In genomic region chr14:87190685-87191084, GRCm38 (mm10) we compare ENCODE assay signal across 23 mouse cellular contexts. TPM values are rescaled to one million over a fixed set of nuclear protein-coding genes. Genes with fewer than 3 reads are reported as not detected.
DNase-seq lines count a peak whose midpoint lies in the region; ATAC-seq and TF ChIP-seq lines count a peak whose summit lies in the region.
"Had no signal": no experiment of that assay in that cellular context is flagged by ENCODE, and none has a peak within 500 bp of the region (broad histone marks: within the 10 kb centered on the region; RNA-seq: fewer than 3 reads in every experiment).

No protein-coding gene starts in this region.

- H3K9me3 ChIP-seq in lung, embryonic 14.5 days (ENCODE audit: low read depth, low read length): no peaks in the 10 kb centered on the region
- no peaks in the 10 kb centered on the region for H3K9me3 ChIP-seq in stomach, postnatal 0 days (ENCODE audit: control insufficient read depth, low read length)
- H3K9me3 ChIP-seq: embryonic facial prominence, embryonic 13.5 days; hindbrain, embryonic 12.5 days; liver, embryonic 13.5 days; midbrain, embryonic 13.5 days; stomach, embryonic 15.5 days had no signal

- H3K4me2 ChIP-seq in lung, embryonic 14.5 days: no peak overlapping the region
- no peak overlapping the region for H3K4me2 ChIP-seq in stomach, postnatal 0 days (replicated peaks; ENCODE audit: low read depth)
- H3K4me2 ChIP-seq: embryonic facial prominence, embryonic 13.5 days; hindbrain, embryonic 12.5 days; liver, embryonic 13.5 days; midbrain, embryonic 13.5 days; stomach, embryonic 15.5 days had no signal

- TF ChIP-seq EP300 in stomach, postnatal 0 days (optimal IDR thresholded peaks at IDR 0.05): no peak

- no peak overlapping the region for H3K4me3 ChIP-seq in lung, embryonic 14.5 days (ENCODE audit: low read depth, low read length)
- no peak overlapping the region for H3K4me3 ChIP-seq in stomach, postnatal 0 days (ENCODE audit: low read depth, low read length)
- H3K4me3 ChIP-seq: embryonic facial prominence, embryonic 13.5 days; heart, adult 2 months; hindbrain, embryonic 12.5 days; liver, embryonic 13.5 days; midbrain, embryonic 13.5 days; myocyte; stomach, embryonic 15.5 days had no signal

- intact Hi-C loops in heart, postnatal 25 days (cut with DNase I): no loop called here

- ATAC-seq in lung, embryonic 14.5 days (ENCODE audit: insufficient read depth): no peak
- ATAC-seq in stomach, postnatal 0 days (ENCODE audit: low FRiP score, low TSS enrichment): no peak
- ATAC-seq: forebrain, postnatal 0 days; midbrain, embryonic 13.5 days had no signal

- H3K27me3 ChIP-seq in lung, embryonic 14.5 days (ENCODE audit: insufficient read depth, low read length): no peaks in the 10 kb centered on the region
- H3K27me3 ChIP-seq in stomach, postnatal 0 days (ENCODE audit: control insufficient read depth, insufficient read depth, low read length): no peaks in the 10 kb centered on the region
- H3K27me3 ChIP-seq: CH12.LX; embryonic facial prominence, embryonic 13.5 days; hindbrain, embryonic 12.5 days; liver, embryonic 13.5 days; midbrain, embryonic 13.5 days; stomach, embryonic 15.5 days had no signal

- DNase-seq in heart, adult 11 months: peak; percentile 90
- no peak for DNase-seq in heart, postnatal 25 days (ENCODE audit: low spot score)
- peak; percentile 28 for DNase-seq in lung, embryonic 14.5 days
- no peak for DNase-seq in lung, postnatal 10 days
- DNase-seq in lung, postnatal 25 days (ENCODE audit: low spot score): peak; percentile 13
- DNase-seq in skeletal muscle tissue, adult 2 months (ENCODE audit: low read depth, low spot score): peak; percentile 10
- DNase-seq in stomach, postnatal 0 days (ENCODE audit: low spot score): no peak
- no peak for DNase-seq in spleen, postnatal 4 days (ENCODE audit: low spot score in 2 of 2)
- DNase-seq: cerebellum, adult 8-10 months; forebrain, postnatal 0 days; kidney, adult 18-20 months; left cerebral cortex, postnatal 4 days; liver, embryonic 13.5 days; spleen, adult 18-20 months; thymus, adult 2 months had no signal

- TF ChIP-seq CTCF in lung, embryonic 14.5 days (IDR thresholded peaks at IDR 0.05; ENCODE audit: low read depth): no peak
- no peak for TF ChIP-seq CTCF in stomach, postnatal 0 days (IDR thresholded peaks at IDR 0.05; ENCODE audit: low read depth)

- H3K9ac ChIP-seq in lung, embryonic 14.5 days: no peak overlapping the region
- H3K9ac ChIP-seq in stomach, postnatal 0 days (ENCODE audit: low read length): no peak overlapping the region
- H3K9ac ChIP-seq: embryonic facial prominence, embryonic 13.5 days; forebrain, postnatal 0 days; hindbrain, embryonic 12.5 days; liver, embryonic 13.5 days; midbrain, embryonic 13.5 days; stomach, embryonic 15.5 days had no signal

- 49% methylated on average over 4 of the region's 4 CpGs for WGBS in lung, embryonic 14.5 days
- 62% methylated on average over 4 of the region's 4 CpGs for WGBS in stomach, postnatal 0 days

- no peak overlapping the region for H3K27ac ChIP-seq in lung, embryonic 14.5 days (ENCODE audit: low read depth)
- H3K27ac ChIP-seq in stomach, postnatal 0 days (replicated peaks): no peak overlapping the region
- H3K27ac ChIP-seq: embryonic facial prominence, embryonic 13.5 days; heart, adult 2 months; hindbrain, embryonic 12.5 days; kidney, postnatal 0 days; liver, embryonic 13.5 days; midbrain, embryonic 13.5 days; stomach, embryonic 15.5 days had no signal

- no peaks in the 10 kb centered on the region for H3K36me3 ChIP-seq in lung, embryonic 14.5 days (ENCODE audit: insufficient read depth)
- no peaks in the 10 kb centered on the region for H3K36me3 ChIP-seq in stomach, postnatal 0 days (ENCODE audit: control insufficient read depth, insufficient read depth, low read length)
- H3K36me3 ChIP-seq: embryonic facial prominence, embryonic 13.5 days; hindbrain, embryonic 12.5 days; liver, embryonic 13.5 days; midbrain, embryonic 13.5 days; stomach, embryonic 15.5 days had no signal

- no peaks in the 10 kb centered on the region for H3K4me1 ChIP-seq in lung, embryonic 14.5 days (ENCODE audit: insufficient read depth)
- no peaks in the 10 kb centered on the region for H3K4me1 ChIP-seq in stomach, postnatal 0 days (replicated peaks; ENCODE audit: control insufficient read depth, insufficient read depth)
- H3K4me1 ChIP-seq: embryonic facial prominence, embryonic 13.5 days; hindbrain, embryonic 12.5 days; liver, embryonic 13.5 days; midbrain, embryonic 13.5 days; stomach, embryonic 15.5 days had no signal

RNA-seq across cellular contexts. Expression of gene Diaph3, which starts 49.6 kb away (rescaled TPM):
- 1 to 10 TPM; 1.4 to 1.6 TPM for total RNA-seq in heart, postnatal 25 days (2021)
- polyA plus RNA-seq in lung, embryonic 14.5 days (2014; fragmentation: Nextera tagmentation; extraction: Ambion mirVana): 19.7 and 25.9 TPM in 2 replicates
- polyA plus RNA-seq in stomach, postnatal 0 days (2015; fragmentation: Nextera tagmentation; extraction: Ambion mirVana): 2.3 and 3.5 TPM in 2 replicates

Comparison
In these comparisons a context has a peak if more than half of its experiments do, and no peak if none do; other contexts are left out.
1. DNase-seq: peak in heart, adult 11 months (single experiment), lung, embryonic 14.5 days (single experiment), lung, postnatal 25 days (single experiment) and skeletal muscle tissue, adult 2 months (single experiment); none in heart, postnatal 25 days (single experiment), lung, postnatal 10 days (single experiment), stomach, postnatal 0 days (single experiment) and spleen, postnatal 4 days (0 of 2).